Mouse (Mus musculus): Measurements from ENCODE around the gene Gm36245. TPM values are rescaled to one million over a fixed set of nuclear protein-coding genes. Genes with fewer than 3 reads are reported as not detected.
"Not testable (repeated sequence)": the region's sequence is repeated elsewhere in the genome, so short reads cannot be mapped to it uniquely, and the experiment has no call there.

Gene Gm36245
- polyA plus RNA-seq (2017; shearing (Covaris generic)) = not detected

DNA sequence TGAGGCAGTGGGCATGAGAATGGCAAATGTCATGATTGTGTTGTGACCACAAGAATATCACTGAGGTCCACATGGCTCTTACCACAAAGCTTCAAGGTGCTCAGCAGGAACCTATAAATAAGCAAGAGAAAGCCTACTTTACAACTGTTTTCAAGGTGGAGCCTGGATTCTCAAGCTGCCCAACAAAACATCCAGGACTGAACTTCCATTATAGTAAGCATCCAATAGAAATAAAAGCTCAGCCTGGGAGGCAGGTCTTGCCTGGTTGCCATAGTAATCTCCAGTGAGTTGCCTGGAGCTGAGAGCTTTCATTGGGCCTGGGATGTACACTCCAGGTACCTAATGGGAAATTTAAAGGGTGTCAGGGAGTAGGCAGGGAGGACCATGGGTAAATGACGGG lies at the start of gene Gm36245:
Gm36245 (plus strand) TSS at position 301 of the 400 bp plus-strand sequence.
- no peak for ATAC-seq

DNA sequence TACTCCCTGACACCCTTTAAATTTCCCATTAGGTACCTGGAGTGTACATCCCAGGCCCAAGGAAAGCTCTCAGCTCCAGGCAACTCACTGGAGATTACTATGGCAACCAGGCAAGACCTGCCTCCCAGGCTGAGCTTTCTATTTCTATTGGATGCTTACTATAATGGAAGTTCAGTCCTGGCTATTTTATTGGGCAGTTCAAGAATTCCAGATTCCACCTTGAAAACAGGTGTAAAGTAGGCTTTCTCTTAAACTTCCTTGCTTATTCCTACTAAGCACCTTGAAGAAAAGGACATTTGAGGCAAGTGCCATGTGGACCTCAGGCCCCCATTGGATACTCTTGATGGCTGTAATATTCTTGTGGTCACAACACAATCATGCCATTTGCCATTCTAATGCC lies 37.3 kb upstream of the Gm36245 start, which contains the start of gene 1700025B11Rik:
1700025B11Rik (minus strand) TSS at position 101 of the 400 bp plus-strand sequence.
- ATAC-seq = no peak

GRCm38 (mm10) chr15:77563219-77563618 lies 35.8 kb upstream of the Gm36245 start:
- ATAC-seq = no peak

DNA sequence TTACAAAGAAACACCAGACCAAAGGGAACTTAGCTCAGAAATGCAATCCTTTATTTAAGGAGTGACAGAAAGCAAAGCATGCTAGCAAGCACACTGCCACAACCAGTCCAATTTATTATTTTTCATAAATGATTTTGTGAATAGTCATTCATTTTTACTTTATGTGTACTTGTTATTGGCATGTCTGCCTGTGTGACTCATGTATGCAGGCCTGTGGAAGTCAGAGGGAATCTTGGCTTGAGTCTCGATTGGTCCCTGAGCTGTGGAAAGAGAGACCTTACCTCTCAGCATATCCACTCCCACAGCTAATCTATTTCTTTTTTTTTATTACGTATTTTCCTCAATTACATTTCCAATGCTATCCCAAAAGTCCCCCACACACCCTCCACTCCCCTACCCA lies 20.3 kb upstream of the Gm36245 start:
- no peak for ATAC-seq

GRCm38 (mm10) chr15:77579311-77579710 lies 19.7 kb upstream of the Gm36245 start:
- no peak for ATAC-seq

GRCm38 (mm10) chr15:77581681-77582080 lies 17.4 kb upstream of the Gm36245 start:
- ATAC-seq = no peak

DNA sequence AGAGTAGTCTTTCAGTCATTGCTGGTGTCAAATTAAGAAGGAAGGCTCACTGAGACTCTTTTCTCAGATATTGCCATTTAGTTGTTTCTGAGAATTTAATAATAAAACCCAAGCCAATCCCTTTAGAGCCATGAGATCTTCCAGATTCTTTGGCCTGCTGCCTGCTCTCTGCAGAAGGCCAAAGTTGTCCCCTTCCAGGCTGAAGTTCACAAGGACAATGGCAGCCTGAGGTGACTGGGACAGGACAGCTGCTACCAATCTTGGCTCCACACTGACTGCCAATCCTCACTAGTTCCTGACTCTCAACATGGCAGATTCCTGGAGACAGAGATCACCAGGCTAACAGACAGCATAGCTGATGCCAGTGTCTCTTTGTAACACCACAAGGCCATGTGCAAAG lies 12.0 kb upstream of the Gm36245 start:
- ATAC-seq = no peak

GRCm38 (mm10) chr15:77588981-77589380 lies 10.1 kb upstream of the Gm36245 start:
- ATAC-seq = no peak

GRCm38 (mm10) chr15:77590881-77591280 lies 8.2 kb upstream of the Gm36245 start:
- ATAC-seq = no peak

GRCm38 (mm10) chr15:77593557-77593956 lies 5.5 kb upstream of the Gm36245 start:
- ATAC-seq = no peak

DNA sequence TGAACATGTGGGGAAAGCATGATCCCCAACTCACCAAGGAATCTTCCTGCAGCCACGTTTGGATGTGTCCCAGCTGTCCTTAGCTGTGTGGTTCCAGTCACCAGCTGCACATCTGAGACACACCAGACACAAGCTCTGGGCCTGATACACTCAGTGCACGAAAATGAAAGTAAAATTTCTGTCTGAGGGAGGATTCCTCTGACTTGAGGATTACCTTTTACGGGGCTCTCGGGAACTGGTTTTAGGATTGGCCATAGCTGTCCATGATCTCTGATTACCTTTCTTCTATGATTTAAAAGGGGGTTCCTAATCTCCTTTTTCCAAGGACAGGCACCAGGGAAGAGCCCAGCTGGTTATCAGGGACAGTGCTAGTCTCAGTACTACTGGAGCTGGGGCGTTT lies 3.1 kb upstream of the Gm36245 start, which contains the start of gene Apol10b:
Apol10b (minus strand) TSS at position 165 of the 400 bp plus-strand sequence.
- ATAC-seq = no peak

DNA sequence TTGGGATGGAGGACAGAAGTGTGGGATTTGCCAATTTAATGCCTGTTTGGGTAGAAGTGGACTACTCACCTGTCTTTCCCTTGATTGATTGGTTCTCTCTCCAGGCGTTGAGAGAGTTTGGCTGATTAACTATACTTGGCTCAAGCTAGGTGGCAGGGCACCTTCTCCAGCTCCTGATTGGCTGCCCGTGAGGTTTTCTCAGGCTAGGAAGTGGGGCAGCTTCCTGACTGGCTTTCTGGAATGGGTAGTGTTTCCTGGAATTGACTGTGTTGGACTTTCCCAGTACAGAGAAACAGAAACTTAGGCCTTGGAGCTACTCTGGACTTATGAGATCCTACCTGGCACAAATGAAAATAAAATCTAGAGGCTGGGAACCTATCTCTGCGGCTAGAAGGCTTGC lies 629 bp upstream of the Gm36245 start:
- no peak for ATAC-seq

DNA sequence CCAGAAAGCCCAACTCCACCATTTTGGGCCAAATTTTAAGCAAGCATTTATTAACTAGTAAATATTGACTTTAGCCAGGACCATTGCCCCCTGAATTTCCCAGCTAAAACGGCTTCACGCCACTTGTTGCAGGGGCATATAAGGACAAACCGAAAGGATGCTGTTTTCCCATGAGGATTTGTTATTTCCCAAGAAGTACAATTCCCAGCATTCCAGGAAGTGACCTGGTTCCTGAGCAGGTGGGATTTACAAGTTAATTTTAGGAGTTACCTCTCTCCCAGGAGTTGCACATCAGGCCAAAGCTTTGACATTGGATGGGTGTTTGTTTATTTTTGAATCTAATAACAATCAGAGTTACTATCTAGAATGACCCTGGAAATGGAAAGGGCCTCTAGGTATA lies 7.0 kb downstream of the Gm36245 start:
- ATAC-seq = no peak

DNA sequence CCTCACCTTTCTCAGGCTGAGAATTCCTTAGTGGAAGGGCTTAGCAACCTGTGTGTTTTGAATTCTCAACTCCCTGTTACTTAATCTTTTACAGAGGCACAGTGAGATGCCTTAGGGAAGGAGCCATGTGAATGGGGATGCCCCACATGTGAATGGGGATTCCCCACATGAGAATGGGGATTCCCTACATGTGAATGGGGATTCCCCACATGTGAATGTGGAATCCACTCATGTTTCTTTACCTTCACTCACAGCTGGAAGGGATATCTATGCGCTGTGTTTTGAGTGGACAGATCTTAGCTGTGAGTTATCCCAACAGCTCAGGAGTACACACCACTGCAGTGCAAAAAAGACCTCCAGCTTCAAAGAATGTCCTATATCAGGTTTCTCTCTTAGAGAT lies 25.7 kb downstream of the Gm36245 start:
- no peak for ATAC-seq

DNA sequence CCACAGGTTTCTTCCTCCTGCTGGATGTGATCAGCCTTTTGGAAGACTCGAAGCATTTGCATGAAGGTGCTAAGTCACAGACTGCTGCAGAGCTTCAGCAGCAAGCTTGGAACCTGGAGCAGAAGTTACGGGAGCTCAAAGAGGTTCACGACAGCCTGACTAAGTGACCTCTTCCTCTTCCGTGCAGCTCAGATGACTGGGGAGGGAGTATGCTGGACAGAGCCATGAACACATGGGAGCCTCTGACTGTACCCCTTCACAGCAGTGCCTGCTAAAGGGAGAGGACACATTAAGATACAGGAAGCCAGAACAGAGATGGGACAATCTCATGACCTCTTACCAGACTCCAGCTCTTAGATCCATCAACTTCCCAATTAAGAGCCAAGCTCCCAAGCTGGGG lies 27.4 kb downstream of the Gm36245 start:
- ATAC-seq = not testable (repeated sequence)

DNA sequence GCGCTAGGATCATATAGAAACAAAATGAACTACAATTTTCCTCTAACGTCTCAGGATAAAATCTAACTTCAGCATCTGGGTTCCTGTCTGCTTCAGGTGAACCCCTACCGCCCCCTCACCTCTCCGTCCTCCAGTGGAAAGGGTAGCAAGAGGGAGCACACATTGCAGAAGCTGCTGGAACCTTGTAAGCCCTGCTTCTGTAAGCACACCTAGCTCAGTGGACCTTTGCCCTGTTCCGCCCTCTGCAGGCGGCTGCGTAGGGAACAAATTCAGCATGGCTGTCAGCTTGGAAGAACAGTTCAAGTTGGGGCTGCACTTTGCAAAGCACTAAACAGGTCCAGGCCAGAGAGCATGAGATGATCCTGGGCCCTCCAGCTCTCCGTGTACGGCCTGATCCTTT lies 29.6 kb downstream of the Gm36245 start:
- not testable (repeated sequence) for ATAC-seq

DNA sequence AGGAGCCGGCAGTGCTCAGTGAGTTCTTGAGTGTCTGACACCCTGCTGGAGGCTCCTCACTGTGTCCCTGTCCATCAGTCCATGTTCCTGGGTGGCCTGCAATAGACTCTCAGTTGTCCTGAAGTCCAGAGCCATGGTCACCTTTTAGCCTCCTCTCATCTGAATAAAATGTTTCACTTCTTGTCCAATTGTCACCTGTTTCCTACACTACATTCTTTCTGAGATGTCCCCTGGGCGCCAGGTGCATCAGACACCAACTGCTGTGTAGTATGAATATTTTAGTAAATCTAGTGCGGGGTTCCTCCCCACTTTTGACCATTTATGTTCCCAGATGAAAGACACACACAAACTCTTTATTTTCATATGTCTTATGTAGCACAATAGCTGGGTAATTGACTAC lies 30.8 kb downstream of the Gm36245 start:
- not testable (repeated sequence) for ATAC-seq

- not testable (repeated sequence) for ATAC-seq
Observed at GRCm38 (mm10) chr15:77643176-77643575, 44.1 kb downstream of the Gm36245 start, which contains the start of gene Apol11b. Gene Apol11b, minus strand, starts transcription at chr15:77643286.

DNA sequence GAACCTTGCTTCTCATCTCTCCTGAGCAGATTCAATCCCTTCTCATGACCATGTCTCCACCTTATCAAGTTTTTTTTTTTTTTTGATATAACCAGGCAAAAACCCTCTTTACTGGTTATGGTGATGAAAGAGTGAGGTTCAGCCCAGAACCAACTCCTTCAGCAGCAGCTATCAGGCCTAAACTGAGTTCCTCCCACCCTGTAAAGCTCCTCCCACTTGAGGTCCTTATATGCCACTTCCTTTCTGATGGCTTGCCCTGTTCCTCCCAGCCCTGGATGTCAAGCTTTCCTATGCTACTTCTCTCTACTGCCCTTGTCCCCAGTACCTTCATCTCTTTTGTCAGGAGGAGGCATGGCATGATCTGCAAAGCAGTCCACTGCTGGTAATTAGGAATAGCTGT lies 52.1 kb downstream of the Gm36245 start:
- not testable (repeated sequence) for ATAC-seq

Other genes starting within 250 kb of the Gm36245 start
- gene Apol7a, start 200.1 kb upstream of the Gm36245 start, polyA plus RNA-seq (2017; shearing (Covaris generic)) = not detected
- 10 to 100 TPM; 11.5 to 12.7 TPM for gene Apol9a, start 188.1 kb upstream of the Gm36245 start, polyA plus RNA-seq (2017; shearing (Covaris generic))
- under 1 TPM; 0.21 to 0.31 TPM for gene Apol7b, start 151.8 kb upstream of the Gm36245 start, polyA plus RNA-seq (2017; shearing (Covaris generic))
- gene Apol10a, start 122.2 kb upstream of the Gm36245 start, polyA plus RNA-seq (2017; shearing (Covaris generic)) = not detected
- gene Apol11a, start 91.0 kb upstream of the Gm36245 start, polyA plus RNA-seq (2017; shearing (Covaris generic)) = under 1 TPM in 1 of 2 experiments, not detected in 1; 0.27 TPM
- not detected for gene Apol7c, start 65.9 kb upstream of the Gm36245 start, polyA plus RNA-seq (2017; shearing (Covaris generic))
- not detected for gene 1700025B11Rik, start 37.4 kb upstream of the Gm36245 start, polyA plus RNA-seq (2017; shearing (Covaris generic))
- gene Apol10b, start 3.1 kb upstream of the Gm36245 start, polyA plus RNA-seq (2017; shearing (Covaris generic)) = 1 to 10 TPM; 3.3 to 7.0 TPM
- gene Apol11b, start 44.0 kb downstream of the Gm36245 start, polyA plus RNA-seq (2017; shearing (Covaris generic)) = 1 to 10 TPM in 1 of 2 experiments, under 1 TPM in 1; 0.22 to 2.4 TPM
- 10 to 100 TPM; 36.7 to 51.7 TPM for gene Apol7e, start 99.6 kb downstream of the Gm36245 start, polyA plus RNA-seq (2017; shearing (Covaris generic))
- gene Apol9b, start 129.8 kb downstream of the Gm36245 start, polyA plus RNA-seq (2017; shearing (Covaris generic)) = 10 to 100 TPM; 43.8 to 61.2 TPM
- gene Apol8, start 157.7 kb downstream of the Gm36245 start, polyA plus RNA-seq (2017; shearing (Covaris generic)) = not detected
- gene Myh9, start 242.9 kb downstream of the Gm36245 start, polyA plus RNA-seq (2017; shearing (Covaris generic)) = 100 to 1,000 TPM; 243 to 280 TPM